Mouse (Mus musculus) erythroblast, embryonic 14.5 days (primary cell): ENCODE results near the gene Mamdc2.

Experiments
- GATA1 ChIP-seq: IDR thresholded peaks from 2 replicates; pipeline ENCODE4 v1.6.1; 2012; ENCODE audit warnings: low read length, inconsistent platforms, mixed read lengths
- TAL1 ChIP-seq: IDR thresholded peaks from 3 replicates; pipeline ENCODE4 v1.6.1; 2012; ENCODE audit warnings: low read length, inconsistent platforms, mixed read lengths

DNA sequence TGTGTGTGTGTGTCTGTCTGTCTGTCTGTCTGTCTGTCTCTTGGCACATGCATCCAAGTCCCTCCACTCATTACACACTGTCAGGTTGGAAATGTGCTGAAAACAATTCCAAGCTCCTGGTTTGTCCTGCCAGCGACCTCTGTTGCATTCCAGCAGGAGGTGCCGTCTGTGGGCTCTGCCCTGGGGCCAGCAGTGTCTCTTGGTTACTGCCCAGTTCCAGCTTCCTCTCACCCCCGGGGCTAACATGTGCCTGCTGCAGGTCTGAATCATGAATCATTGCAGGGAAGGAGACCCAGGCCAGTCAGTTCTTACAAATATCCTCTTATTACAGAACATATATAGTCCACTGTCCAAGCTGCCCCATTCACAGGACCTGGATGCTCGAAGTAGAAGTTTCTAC, 9.2 kb upstream of the Mamdc2 start:
- TF ChIP-seq TAL1 = no peak
- TF ChIP-seq GATA1 = no peak
